Mouse (Mus musculus) midbrain, embryonic 14.5 days (tissue): Measurements from ENCODE around the gene Ppp1r15b. TPM values are rescaled to one million over a fixed set of nuclear protein-coding genes. Genes with fewer than 3 reads are reported as not detected.

ENCODE experiments used
- ATAC-seq: fragments of 200-750 bp; cut with Nextera tagmentation; 2 replicates; pipeline ENCODE4 v1.8.0; 2017; ENCODE audit warnings: moderate number of reproducible peaks, moderate library complexity; ENCODE audit not compliant: low FRiP score, low TSS enrichment
- DNase-seq: peaks from one replicate; pipeline ENCODE4 v3.0.0-alpha.2; 2015
- H3K27ac ChIP-seq: fragments of 300-500 bp; sonication (generic); replicated peaks from 2 replicates; pipeline ENCODE4 v1.5.1; 2014; ENCODE audit warnings: mild to moderate bottlenecking, low read depth, low read length, moderate library complexity
- H3K27me3 ChIP-seq: fragments of 300-500 bp; sonication (generic); 2 replicates; pipeline ENCODE4 v1.6.1; 2014; ENCODE audit warnings: low read length, control low read depth, mixed read lengths; ENCODE audit not compliant: control insufficient read depth, insufficient read depth
- H3K36me3 ChIP-seq: fragments of 300-500 bp; sonication (generic); 2 replicates; pipeline ENCODE4 v1.6.1; 2014; ENCODE audit warnings: low read length, control low read depth; ENCODE audit not compliant: control insufficient read depth, insufficient read depth
- H3K4me1 ChIP-seq: fragments of 300-500 bp; sonication (generic); 2 replicates; pipeline ENCODE4 v1.6.1; 2014; ENCODE audit warnings: mild to moderate bottlenecking, antibody characterized with exemption, low read length, control low read depth; ENCODE audit not compliant: control insufficient read depth, insufficient read depth
- H3K4me2 ChIP-seq: fragments of 300-500 bp; sonication (generic); 2 replicates; pipeline ENCODE4 v1.6.1; 2014; ENCODE audit warnings: mild to moderate bottlenecking, low read length, moderate library complexity
- H3K4me3 ChIP-seq: fragments of 300-500 bp; sonication (generic); replicated peaks from 2 replicates; pipeline ENCODE4 v1.5.1; 2014; ENCODE audit warnings: low read depth, low read length
- H3K9ac ChIP-seq: fragments of 300-500 bp; sonication (generic); replicated peaks from 2 replicates; pipeline ENCODE4 v1.6.1; 2014; ENCODE audit warnings: mild to moderate bottlenecking, low read length, moderate library complexity
- H3K9me3 ChIP-seq: fragments of 300-500 bp; sonication (generic); 2 replicates; pipeline ENCODE4 v1.6.1; 2016; ENCODE audit warnings: low read length, control low read depth, mixed read lengths; ENCODE audit not compliant: control insufficient read depth
- WGBS: fragments of 180-500 bp; shearing (Covaris S2); extraction: QIAGEN DNeasy Blood & Tissue Kit; methylation state at CpG from one replicate; pipeline ENCODE4 v1.1.7; 2014; 5-methylcytosine and 5-hydroxymethylcytosine counted together
- polyA plus RNA-seq: library from polyadenylated mRNA; unstranded; fragments of >200 nt; fragmentation: Nextera tagmentation; extraction: Ambion mirVana; gene quantifications from 2 replicates; pipeline ENCODE4 v1.2.1, GENCODE M21; 2014

The Ppp1r15b gene
- polyA plus RNA-seq = 18.1 and 36.2 TPM in 2 replicates

DNA sequence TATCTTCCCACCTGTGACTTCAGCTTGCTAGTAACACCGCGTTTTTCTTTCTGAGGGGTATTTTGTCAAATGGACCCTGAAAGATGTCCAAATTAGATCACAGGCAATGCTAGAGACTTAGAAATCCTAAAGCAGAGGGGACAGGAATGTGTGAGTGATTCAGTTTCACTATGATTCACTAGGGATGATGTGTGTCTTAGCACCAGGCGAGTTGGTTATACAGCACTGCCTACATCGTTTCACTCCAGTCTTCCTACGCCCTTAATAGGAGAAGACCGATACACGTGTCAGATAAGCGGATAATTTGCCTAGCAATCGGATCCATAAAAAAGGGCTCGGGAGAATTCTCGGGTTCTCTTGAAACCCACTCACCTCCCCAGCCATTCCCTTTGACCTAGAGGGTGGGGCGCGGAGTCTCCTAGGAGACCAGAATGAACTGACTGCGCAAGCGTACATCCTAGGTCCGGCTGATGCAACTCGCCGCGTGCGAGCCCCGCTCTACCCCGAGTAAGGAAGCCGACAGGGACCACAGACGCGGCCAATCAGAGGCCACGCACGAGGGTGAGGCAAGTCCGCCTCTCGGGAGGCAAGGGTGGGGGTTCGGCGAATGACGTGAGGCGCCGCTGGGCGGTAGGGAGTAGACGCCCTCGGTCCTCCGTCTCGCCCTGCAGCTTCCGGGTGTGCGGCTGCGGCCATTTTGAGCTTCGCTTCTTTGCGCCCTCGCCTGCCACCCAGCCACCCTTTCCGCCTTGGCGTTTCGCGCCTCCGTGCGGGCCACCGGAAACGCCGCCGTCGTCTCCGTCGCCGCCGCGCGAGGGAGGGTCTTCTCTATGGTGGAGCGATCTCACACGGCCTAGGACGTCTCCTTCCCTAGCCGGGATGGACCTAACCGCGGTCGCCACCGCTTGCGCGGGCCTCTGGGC, at the start of gene Ppp1r15b:
Gene Ppp1r15b, plus strand, starts transcription at position 506 of the 923 bp plus-strand sequence.
- under 1% methylated on average over 72 of the region's 72 CpGs for WGBS
- Histone ChIP-seq H3K4me2 (peak within 1 kb of the TSS; percentile 99), H3K4me3 (peak within 1 kb of the TSS; percentile 95), H3K27me3 (no peaks in the 10 kb centered on the region), H3K9me3 (no peaks in the 10 kb centered on the region), H3K36me3 (no peaks in the 10 kb centered on the region), H3K4me1 (peaks cover 37% of the 10 kb centered on the region), H3K27ac (peak within 1 kb of the TSS; percentile 95), H3K9ac (peak within 1 kb of the TSS; percentile 79)
- peak; percentile 99 for DNase-seq
- ATAC-seq = peak; percentile 99

DNA sequence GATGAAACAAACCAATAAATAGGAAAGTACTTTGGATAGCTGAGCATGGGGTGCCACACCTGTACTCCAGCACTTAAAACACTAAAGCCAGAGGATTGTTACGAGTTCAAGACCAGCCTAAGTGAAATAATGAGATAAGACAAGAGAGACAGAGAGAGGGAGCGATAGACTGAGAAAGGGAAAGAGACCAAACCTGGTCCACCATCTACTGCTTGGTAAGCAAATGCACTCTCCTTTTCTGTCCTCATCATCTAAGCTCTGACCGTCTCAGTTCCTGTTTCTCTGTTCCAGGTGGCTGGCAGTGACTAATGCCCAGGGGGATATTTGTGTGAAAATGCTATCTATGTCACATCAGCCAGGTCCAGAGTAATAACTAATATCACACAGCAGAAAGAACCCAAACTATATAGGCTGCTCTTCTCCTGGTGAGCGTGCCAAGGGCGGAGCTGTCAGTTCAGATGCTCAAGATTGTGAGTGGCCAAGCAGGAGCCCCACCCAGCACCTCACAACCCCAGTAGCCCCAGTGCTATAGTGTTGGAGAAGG, 47.9 kb upstream of the Ppp1r15b start:
- peaks cover 40% of the 10 kb centered on the region for H3K36me3 ChIP-seq
- H3K4me1 ChIP-seq = peaks cover 16% of the 10 kb centered on the region
- no peak for DNase-seq
- no peaks in the 10 kb centered on the region for H3K9me3 ChIP-seq
- no peak overlapping the region for H3K4me2 ChIP-seq
- H3K27me3 ChIP-seq = no peaks in the 10 kb centered on the region
- ATAC-seq = no peak
- H3K27ac ChIP-seq = no peak overlapping the region
- WGBS = 97% methylated on average over 5 of the region's 5 CpGs
- no peak overlapping the region for H3K4me3 ChIP-seq
- no peak overlapping the region for H3K9ac ChIP-seq

DNA sequence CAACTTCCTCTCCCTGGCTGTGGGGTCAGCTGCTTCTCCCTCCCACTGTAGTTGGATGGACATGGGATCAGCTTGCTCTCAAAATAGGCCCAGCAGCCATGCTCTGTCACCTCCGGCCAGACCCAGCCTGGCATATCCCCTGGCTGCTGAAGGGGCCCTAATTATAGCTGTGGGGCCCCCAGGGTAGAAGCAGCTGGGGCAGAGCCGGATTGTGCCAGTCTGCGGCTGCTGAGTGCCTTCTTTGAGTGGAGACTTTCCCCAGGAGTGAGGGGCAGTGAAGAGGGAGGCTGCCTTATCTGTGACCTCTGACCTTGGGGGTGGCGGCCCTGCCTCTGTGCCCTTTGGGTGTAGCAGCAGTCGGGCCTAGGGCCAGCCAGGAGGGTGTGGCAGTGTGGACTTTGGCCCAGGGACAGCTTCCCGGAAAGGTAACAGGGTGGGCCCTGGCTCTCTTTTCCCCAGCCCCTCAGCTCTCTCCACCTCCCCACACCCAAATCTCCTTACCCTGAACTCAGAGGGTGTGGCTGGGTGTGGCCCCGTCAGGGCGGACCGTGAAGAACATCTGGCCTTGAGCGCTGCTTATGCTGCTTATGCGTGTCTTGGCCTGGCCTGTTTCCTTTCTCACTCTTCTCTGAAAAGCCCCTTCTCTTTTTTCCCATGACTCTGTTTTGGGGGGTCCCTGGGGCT, 46.9 kb upstream of the Ppp1r15b start:
- no peak for ATAC-seq
- WGBS = 82% methylated on average over 11 of the region's 11 CpGs
- H3K9ac ChIP-seq = no peak overlapping the region
- H3K4me3 ChIP-seq = no peak overlapping the region
- H3K27ac ChIP-seq = no peak overlapping the region
- H3K36me3 ChIP-seq = peaks cover 47% of the 10 kb centered on the region
- no peaks in the 10 kb centered on the region for H3K27me3 ChIP-seq
- H3K4me1 ChIP-seq = peaks cover 16% of the 10 kb centered on the region
- no peaks in the 10 kb centered on the region for H3K9me3 ChIP-seq
- no peak for DNase-seq
- no peak overlapping the region for H3K4me2 ChIP-seq

DNA sequence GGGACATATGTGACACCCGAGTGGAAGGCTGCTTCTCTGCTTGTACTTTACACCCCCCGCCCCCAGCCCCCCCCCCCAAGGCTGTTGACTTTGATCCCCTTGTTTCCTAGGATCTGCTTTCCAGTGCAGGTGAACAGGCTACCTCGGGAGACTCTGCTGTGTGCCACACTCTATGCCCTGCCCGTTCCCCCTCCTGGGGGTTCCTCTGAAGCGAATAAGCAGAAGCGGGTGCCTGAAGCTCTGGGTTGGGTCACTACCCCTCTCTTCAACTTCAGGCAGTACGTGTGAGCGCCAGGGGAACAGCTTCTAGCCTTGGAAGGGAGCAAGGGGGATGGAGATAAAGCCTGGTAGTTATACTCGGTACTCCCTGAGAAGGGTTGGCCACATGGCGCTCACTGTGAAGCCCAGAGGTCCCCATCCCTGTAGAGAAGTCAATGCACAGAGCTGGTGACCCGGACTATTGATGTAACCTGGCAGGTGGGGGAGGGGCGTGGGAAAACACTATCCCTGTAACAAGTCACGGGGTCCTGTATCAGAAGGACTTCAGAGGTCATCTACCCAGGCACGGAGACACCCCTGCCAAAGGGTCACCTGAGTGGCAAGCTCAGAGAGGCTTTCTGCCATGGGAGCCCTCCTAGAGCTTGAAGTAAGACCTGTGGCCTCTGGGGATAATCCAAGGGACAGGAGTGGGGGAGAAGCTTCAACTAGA, 46.1 kb upstream of the Ppp1r15b start:
- H3K9ac ChIP-seq = no peak overlapping the region
- WGBS = 86% methylated on average over 14 of the region's 14 CpGs

DNA sequence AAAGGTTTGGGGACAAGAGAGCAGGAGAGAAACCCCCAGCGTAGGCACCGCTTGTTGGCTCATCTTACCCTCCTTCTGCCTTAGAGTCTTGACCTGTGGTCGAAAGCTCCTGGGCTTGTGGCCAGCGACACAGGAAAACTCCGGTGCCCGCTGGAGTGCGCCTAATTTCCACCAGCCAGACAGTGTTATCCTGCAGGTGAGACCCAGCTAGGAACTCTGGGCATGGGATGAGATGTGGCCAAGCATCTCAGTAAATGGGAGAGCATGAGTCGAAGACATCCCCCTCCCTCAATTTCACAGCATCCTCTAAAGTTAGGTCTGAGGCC, 45.6 kb upstream of the Ppp1r15b start:
- H3K36me3 ChIP-seq = peaks cover 57% of the 10 kb centered on the region
- no peak overlapping the region for H3K4me3 ChIP-seq
- H3K9me3 ChIP-seq = no peaks in the 10 kb centered on the region
- H3K4me2 ChIP-seq = no peak overlapping the region
- DNase-seq = no peak
- H3K27me3 ChIP-seq = no peaks in the 10 kb centered on the region
- H3K4me1 ChIP-seq = peaks cover 6% of the 10 kb centered on the region; the same call in 1 of the 2 replicates
- no peak for ATAC-seq
- 93% methylated on average over 8 of the region's 8 CpGs for WGBS
- H3K27ac ChIP-seq = no peak overlapping the region
- no peak overlapping the region for H3K9ac ChIP-seq

More for the DNA sequence above, 46.1 kb upstream of the Ppp1r15b start:
- Histone ChIP-seq H3K36me3 (peaks cover 52% of the 10 kb centered on the region), H3K4me1 (peaks cover 11% of the 10 kb centered on the region), H3K4me2 (no peak overlapping the region), H3K27ac (no peak overlapping the region), H3K27me3 (no peaks in the 10 kb centered on the region), H3K9me3 (no peaks in the 10 kb centered on the region), H3K4me3 (no peak overlapping the region)
- ATAC-seq (no peak), DNase-seq (no peak)

DNA sequence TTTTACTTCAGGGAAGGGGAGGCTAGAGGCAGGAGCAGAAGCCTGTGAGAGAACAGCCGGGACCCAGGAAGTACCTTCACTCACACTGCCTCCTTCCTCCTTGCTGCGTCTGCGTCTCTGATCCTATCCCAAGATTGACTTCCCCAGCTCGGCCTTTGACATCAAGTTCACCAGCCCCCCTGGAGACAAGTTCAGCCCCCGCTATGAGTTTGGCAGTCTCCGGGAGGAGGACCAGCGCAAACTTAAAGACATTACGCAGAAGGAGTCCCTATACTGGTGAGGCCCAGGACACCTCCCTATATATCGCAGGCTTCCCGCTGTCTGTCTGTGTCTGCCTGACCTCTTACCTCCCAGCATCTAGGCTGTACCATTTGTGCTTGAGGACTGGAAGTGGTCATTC, 44.1 kb upstream of the Ppp1r15b start:
- DNase-seq (no peak), ATAC-seq (no peak)
- H3K4me3 ChIP-seq = no peak overlapping the region
- H3K4me2 ChIP-seq = no peak overlapping the region
- H3K27me3 ChIP-seq = no peaks in the 10 kb centered on the region
- no peaks in the 10 kb centered on the region for H3K9me3 ChIP-seq
- no peak overlapping the region for H3K9ac ChIP-seq
- H3K27ac ChIP-seq = no peak overlapping the region
- H3K4me1 ChIP-seq = no peaks in the 10 kb centered on the region
- 86% methylated on average over 10 of the region's 10 CpGs for WGBS
- H3K36me3 ChIP-seq = peaks cover 60% of the 10 kb centered on the region

DNA sequence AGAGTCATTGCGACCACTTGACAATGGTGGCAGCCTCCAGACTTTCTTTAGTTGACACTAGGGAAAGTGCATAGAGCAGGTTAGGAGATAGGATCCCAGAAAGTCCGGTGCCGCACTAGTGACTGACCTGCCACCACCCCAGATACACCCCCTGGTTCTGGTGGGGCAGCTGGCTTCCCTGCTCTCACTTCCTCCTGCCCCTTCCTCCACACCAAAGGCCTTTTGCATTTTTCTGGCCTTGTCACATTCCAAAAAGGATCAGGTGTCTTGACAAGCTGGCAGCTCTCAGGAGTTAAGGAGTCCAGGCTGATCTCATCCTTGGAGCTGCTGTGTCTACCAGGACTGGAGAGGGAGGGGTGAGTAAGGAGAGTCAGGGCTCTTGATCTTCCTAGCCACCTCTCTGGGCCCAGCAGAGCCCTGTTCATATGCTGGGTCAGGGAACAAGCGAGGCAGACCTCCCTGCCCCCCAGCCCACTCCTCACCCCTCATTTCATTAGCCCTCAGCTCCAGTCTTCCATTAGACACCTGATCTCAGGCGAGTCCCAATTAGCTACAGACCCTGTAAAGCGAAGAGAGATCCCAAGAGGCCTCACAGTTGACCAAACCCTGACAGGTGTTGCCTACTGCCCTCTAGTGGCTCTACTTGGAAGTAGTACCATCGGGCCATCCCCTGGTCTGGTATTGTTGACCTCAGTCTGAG, 43.6 kb upstream of the Ppp1r15b start:
- 0 out of 2 replicates have a peak overlapping the region, but pooled peaks have one; percentile 21 for H3K27ac ChIP-seq
- H3K27me3 ChIP-seq = no peaks in the 10 kb centered on the region
- ATAC-seq (peak; percentile 53; the same call in 1 of the 2 replicates), DNase-seq (peak; percentile 89)
- 44% methylated on average over 7 of the region's 7 CpGs for WGBS
- no peaks in the 10 kb centered on the region for H3K9me3 ChIP-seq
- H3K4me3 ChIP-seq = no peak overlapping the region
- H3K9ac ChIP-seq = no peak overlapping the region
- H3K4me1 ChIP-seq = no peaks in the 10 kb centered on the region
- peaks cover 60% of the 10 kb centered on the region for H3K36me3 ChIP-seq
- no peak overlapping the region for H3K4me2 ChIP-seq

DNA sequence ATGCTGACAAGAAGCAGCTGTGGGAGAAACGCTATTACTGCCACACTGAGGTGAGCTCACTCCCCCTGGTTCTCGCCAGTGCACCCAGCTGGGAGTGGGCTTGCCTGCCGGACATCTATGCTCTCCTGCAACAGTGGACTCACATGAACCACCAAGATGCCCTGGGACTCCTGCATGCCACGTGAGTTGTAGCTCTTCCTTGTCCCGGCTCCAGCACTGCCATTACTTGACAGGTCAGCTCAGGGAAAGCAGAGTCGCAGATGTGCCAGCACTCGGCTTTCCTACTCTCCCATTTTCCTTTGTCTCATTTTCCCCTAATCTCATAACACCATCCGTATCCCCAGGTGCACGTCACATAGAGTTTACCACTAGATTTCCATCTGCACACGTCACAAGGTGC, 42.7 kb upstream of the Ppp1r15b start:
- Histone ChIP-seq H3K36me3 (peaks cover 59% of the 10 kb centered on the region), H3K27ac (no peak overlapping the region), H3K4me1 (no peaks in the 10 kb centered on the region), H3K4me2 (no peak overlapping the region), H3K4me3 (no peak overlapping the region), H3K27me3 (no peaks in the 10 kb centered on the region), H3K9ac (no peak overlapping the region), H3K9me3 (no peaks in the 10 kb centered on the region)
- no peak for DNase-seq
- ATAC-seq = no peak
- 87% methylated on average over 10 of the region's 10 CpGs for WGBS
